Mouse (Mus musculus) forebrain, embryonic 13.5 days (tissue): ENCODE results near the gene Nlrp10. TPM values are rescaled to one million over a fixed set of nuclear protein-coding genes. Genes with fewer than 3 reads are reported as not detected.

Experiments used
- polyA plus RNA-seq: library from polyadenylated mRNA; unstranded; fragments of >200 nt; fragmentation: Nextera tagmentation; extraction: Ambion mirVana; gene quantifications from 2 replicates; pipeline ENCODE4 v1.2.1, GENCODE M21; 2015

Gene Nlrp10
- polyA plus RNA-seq, 1 experiment from 2014 or later, result 0.05 TPM

Other genes starting within 250 kb of the Nlrp10 start
- not detected in 2 replicates for gene Olfr512, start 216.9 kb downstream of the Nlrp10 start, polyA plus RNA-seq
- gene Olfr513, start 179.2 kb downstream of the Nlrp10 start, polyA plus RNA-seq, result not detected in 2 replicates
- gene Olfr514, start 104.2 kb downstream of the Nlrp10 start, polyA plus RNA-seq, result not detected in 2 replicates
- gene Olfr516, start 79.6 kb downstream of the Nlrp10 start, polyA plus RNA-seq, result not detected in 2 replicates
- not detected in 2 replicates for gene Olfr517, start 57.8 kb downstream of the Nlrp10 start, polyA plus RNA-seq
- not detected in 2 replicates for gene Olfr518, start 45.2 kb downstream of the Nlrp10 start, polyA plus RNA-seq
- not detected in 2 replicates for gene Olfr519, start 35.8 kb downstream of the Nlrp10 start, polyA plus RNA-seq
- gene Eif3f, start 4.2 kb upstream of the Nlrp10 start, polyA plus RNA-seq, result 84.0 and 84.5 TPM in 2 replicates
- 27.1 and 31.5 TPM in 2 replicates for gene Tub, start 20.2 kb upstream of the Nlrp10 start, polyA plus RNA-seq
- 23.2 and 27.6 TPM in 2 replicates for gene Ric3, start 153.2 kb upstream of the Nlrp10 start, polyA plus RNA-seq
- gene Lmo1, start 245.0 kb upstream of the Nlrp10 start, polyA plus RNA-seq, result 36.5 and 50.5 TPM in 2 replicates